Mouse (Mus musculus): Measurements from ENCODE around the gene Ifnar1. TPM values are rescaled to one million over a fixed set of nuclear protein-coding genes. Genes with fewer than 3 reads are reported as not detected.
"Not testable (repeated sequence)": the region's sequence is repeated elsewhere in the genome, so short reads cannot be mapped to it uniquely, and the experiment has no call there.

The Ifnar1 gene
- 10.3 and 15.9 TPM in 2 replicates for polyA plus RNA-seq (2011; ENCODE audit: insufficient read depth, insufficient read length, low replicate concordance, missing spikeins)

DNA sequence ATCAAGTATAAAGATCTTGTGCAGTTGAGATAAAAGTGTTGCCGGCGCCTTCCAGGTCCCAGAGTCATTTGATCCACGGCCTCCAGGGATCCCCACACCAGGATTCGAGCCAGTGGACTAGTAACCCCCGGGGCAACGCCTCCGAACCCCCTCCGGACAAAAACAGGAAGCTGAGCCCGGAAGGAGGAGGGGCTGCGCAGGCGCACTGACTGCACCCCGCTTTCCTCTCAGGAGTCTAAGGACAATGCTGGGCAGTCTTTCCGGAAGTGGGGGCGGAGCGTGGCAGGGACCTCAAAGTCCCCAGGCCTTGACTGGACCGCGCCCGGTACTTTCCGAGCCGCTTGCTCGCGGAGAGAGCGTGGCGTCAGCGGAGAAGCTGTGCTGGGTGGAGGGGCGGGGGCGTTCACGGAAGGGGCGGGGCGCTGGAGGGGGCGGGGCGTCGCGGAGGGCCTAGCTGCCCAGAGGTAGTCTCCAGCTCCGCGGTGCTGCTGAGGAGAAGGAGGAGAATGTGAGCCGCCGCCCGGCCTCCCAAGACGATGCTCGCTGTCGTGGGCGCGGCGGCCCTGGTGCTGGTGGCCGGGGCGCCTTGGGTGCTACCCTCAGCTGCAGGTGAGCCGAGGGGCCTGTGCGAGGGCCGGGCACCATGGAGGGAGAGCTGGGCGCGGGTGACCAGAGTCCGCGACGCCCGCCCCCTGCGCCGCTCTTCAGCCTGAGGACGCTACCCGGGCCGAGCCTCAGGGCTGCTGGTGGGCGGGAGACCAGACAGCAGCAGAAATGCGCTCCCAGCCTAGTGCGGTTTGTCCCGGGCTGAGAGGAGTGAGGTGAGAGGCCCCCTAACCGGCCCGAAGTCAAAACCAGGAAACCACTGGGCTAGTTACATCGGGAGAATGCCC is at the start of gene Ifnar1:
Gene Ifnar1 (plus strand): TSS at position 431 of the 893 bp plus-strand sequence.
- WGBS: under 1% methylated on average over 65 of the region's 68 CpGs
- TF ChIP-seq POLR2A (IDR thresholded peaks at IDR 0.05; ENCODE audit: borderline replicate concordance, control insufficient read depth, low read depth, low read length) (peak; percentile 95), CTCF (IDR thresholded peaks at IDR 0.05; ENCODE audit: control insufficient read depth, insufficient read depth, low read length) (no peak)
- Histone ChIP-seq H3K4me3 (replicated peaks; ENCODE audit: control insufficient read depth, low read depth, low read length) (peak within 1 kb of the TSS; percentile 81), H3K27ac (ENCODE audit: control insufficient read depth, insufficient read depth, low read depth, low read length, poor library complexity) (peak within 1 kb of the TSS; percentile 99), H3K4me1 (ENCODE audit: control insufficient read depth, insufficient read depth, low read length) (peaks cover 5% of the 10 kb centered on the region; the same call in 1 of the 2 replicates)

DNA sequence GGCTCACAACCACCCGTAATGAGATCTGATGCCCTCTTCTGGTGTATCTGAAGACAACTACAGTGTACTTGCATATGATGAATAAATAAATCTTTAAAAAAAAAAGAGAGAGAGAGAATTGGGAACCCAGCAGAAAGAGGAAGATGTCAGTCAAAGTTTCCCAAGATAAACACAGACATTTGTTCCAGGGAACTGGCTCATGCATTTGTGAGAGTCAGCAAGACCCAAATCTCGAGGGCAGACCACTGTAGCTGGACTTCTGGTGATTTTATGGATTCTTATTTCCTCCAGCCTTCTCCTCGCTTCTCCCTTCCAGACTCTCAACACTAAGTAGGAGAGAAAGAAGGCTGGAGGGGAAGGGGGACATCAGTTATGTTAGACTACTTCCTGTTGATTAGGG is 47.0 kb upstream of the Ifnar1 start:
- TF ChIP-seq POLR2A (IDR thresholded peaks at IDR 0.05; ENCODE audit: borderline replicate concordance, control insufficient read depth, low read depth, low read length) (no peak), CTCF (IDR thresholded peaks at IDR 0.05; ENCODE audit: control insufficient read depth, insufficient read depth, low read length) (no peak)
- WGBS: 23% methylated on average over 3 of the region's 3 CpGs
- H3K4me3 ChIP-seq (replicated peaks; ENCODE audit: control insufficient read depth, low read depth, low read length): no peak overlapping the region
- H3K4me1 ChIP-seq (ENCODE audit: control insufficient read depth, insufficient read depth, low read length): peaks cover 7% of the 10 kb centered on the region
- no peak overlapping the region for H3K27ac ChIP-seq (ENCODE audit: control insufficient read depth, insufficient read depth, low read depth, low read length, poor library complexity)

DNA sequence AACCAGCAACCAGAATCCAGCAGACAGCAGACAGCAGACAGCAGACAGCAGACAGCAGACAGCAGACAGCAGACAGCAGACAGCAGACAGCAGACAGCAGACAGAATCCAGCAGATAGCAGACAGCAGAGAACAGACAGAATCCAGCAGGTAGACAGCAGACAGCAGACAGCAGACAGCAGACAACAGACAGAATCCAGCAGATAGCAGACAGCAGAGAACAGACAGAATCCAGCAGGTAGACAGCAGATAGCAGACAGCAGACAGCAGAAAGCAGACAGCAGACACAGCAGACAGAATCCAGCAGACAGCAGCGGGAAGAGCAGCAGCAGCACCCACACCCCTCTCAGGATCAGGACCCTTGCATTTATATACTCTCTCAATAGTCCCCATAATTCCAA is 46.4 kb upstream of the Ifnar1 start:
- H3K4me3 ChIP-seq (replicated peaks; ENCODE audit: control insufficient read depth, low read depth, low read length); H3K27ac ChIP-seq (ENCODE audit: control insufficient read depth, insufficient read depth, low read depth, low read length, poor library complexity); H3K4me1 ChIP-seq (ENCODE audit: control insufficient read depth, insufficient read depth, low read length): not testable (repeated sequence)
- WGBS: 87% methylated on average over 1 of the region's 1 CpGs

DNA sequence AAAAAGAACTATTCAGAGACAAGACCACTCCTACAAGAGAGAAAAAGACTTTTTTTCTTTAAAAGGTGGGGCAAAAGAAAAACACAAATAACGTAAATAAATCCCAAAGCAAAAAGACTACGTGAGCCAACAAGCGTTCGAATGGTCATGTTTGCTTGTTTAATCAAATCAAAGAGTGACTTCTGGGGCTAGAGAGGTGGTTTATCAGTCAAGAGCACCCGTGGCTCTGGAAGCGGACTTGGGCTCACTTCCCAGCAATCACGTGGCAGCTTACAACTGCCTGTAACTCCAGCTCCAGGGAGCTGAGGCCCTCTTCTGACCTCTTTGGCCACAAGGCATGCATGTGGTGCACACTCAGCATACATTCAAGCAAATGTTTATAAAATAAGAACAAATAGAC is 43.7 kb upstream of the Ifnar1 start:
- WGBS: 15% methylated on average over 7 of the region's 7 CpGs
- H3K27ac ChIP-seq (ENCODE audit: control insufficient read depth, insufficient read depth, low read depth, low read length, poor library complexity): peak overlapping the region; percentile 95; the same call in 1 of the 2 replicates
- TF ChIP-seq POLR2A (IDR thresholded peaks at IDR 0.05; ENCODE audit: borderline replicate concordance, control insufficient read depth, low read depth, low read length) (no peak), CTCF (IDR thresholded peaks at IDR 0.05; ENCODE audit: control insufficient read depth, insufficient read depth, low read length) (no peak)
- no peak overlapping the region for H3K4me3 ChIP-seq (replicated peaks; ENCODE audit: control insufficient read depth, low read depth, low read length)
- H3K4me1 ChIP-seq (ENCODE audit: control insufficient read depth, insufficient read depth, low read length): peaks cover 3% of the 10 kb centered on the region

DNA sequence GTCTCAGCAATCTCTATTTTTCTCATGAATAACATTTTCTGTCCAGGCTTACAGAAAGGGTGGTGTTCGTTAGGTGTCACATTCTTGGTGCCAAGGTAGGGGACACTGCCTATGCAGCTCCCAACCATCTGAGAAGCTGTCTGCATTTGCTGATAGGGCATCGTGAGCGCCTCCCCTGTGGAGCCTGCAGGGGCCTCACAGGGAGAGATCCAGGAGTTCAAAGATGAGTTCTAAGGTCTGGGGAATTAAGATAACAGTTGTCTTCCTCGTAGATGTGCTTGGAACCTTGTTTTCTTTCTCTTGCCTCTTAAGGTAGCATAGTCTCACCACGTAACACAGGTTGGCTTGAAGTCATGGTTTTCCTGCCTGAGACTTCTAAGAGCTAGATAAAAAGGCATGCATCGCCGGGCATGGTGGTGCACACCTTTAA is 43.2 kb upstream of the Ifnar1 start:
- peaks cover 3% of the 10 kb centered on the region for H3K4me1 ChIP-seq (ENCODE audit: control insufficient read depth, insufficient read depth, low read length)
- WGBS: 44% methylated on average over 7 of the region's 7 CpGs
- peak overlapping the region; percentile 95 for H3K27ac ChIP-seq (ENCODE audit: control insufficient read depth, insufficient read depth, low read depth, low read length, poor library complexity)
- TF ChIP-seq CTCF (IDR thresholded peaks at IDR 0.05; ENCODE audit: control insufficient read depth, insufficient read depth, low read length) (no peak), POLR2A (IDR thresholded peaks at IDR 0.05; ENCODE audit: borderline replicate concordance, control insufficient read depth, low read depth, low read length) (no peak)
- no peak overlapping the region for H3K4me3 ChIP-seq (replicated peaks; ENCODE audit: control insufficient read depth, low read depth, low read length)

DNA sequence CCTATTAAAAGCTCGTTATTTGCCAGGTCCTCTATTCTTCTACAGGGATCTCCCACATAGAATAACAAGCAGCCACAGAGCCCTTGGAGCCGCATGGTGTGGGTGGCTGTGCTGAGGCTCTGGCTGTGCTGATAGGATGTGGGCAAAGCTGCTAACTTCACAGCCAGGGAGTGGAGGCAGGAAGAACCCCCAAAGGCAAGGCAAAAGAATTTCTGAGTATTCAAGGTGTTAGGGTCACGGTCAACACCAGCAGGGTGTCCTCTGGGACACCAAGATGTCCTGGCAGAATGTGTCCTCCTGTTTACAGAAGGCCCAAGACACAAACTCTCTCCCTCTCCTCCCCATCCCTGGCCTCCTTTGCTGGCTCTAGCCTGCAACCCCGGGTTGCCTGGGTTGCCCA is 42.6 kb upstream of the Ifnar1 start:
- H3K4me3 ChIP-seq (replicated peaks; ENCODE audit: control insufficient read depth, low read depth, low read length): no peak overlapping the region
- 35% methylated on average over 4 of the region's 4 CpGs for WGBS
- peaks cover 8% of the 10 kb centered on the region for H3K4me1 ChIP-seq (ENCODE audit: control insufficient read depth, insufficient read depth, low read length)
- TF ChIP-seq POLR2A (IDR thresholded peaks at IDR 0.05; ENCODE audit: borderline replicate concordance, control insufficient read depth, low read depth, low read length): no peak
- no peak for TF ChIP-seq CTCF (IDR thresholded peaks at IDR 0.05; ENCODE audit: control insufficient read depth, insufficient read depth, low read length)
- peak overlapping the region; percentile 95 for H3K27ac ChIP-seq (ENCODE audit: control insufficient read depth, insufficient read depth, low read depth, low read length, poor library complexity)

DNA sequence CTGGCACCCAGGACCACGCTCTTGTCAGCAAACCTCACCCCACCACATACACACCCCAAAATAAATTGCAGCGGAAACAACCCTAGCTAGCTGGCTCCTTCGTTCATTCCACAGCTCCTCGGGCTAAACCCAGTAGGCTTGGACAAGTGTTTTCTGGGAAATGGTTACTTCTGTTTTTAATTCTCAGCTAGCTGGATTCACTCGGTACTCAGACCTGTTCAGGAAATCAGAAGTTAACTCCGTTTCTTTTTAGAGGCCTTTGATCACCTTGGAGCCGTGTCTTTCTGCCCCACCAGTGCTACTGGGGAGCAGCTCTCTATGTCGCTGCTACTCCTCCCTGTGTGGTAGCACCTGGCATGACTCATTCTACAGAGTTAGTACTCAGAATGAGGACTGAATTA is 41.8 kb upstream of the Ifnar1 start:
- Histone ChIP-seq H3K27ac (ENCODE audit: control insufficient read depth, insufficient read depth, low read depth, low read length, poor library complexity) (peak overlapping the region; percentile 95), H3K4me3 (replicated peaks; ENCODE audit: control insufficient read depth, low read depth, low read length) (no peak overlapping the region), H3K4me1 (ENCODE audit: control insufficient read depth, insufficient read depth, low read length) (peaks cover 12% of the 10 kb centered on the region)
- TF ChIP-seq POLR2A (IDR thresholded peaks at IDR 0.05; ENCODE audit: borderline replicate concordance, control insufficient read depth, low read depth, low read length) (no peak), CTCF (IDR thresholded peaks at IDR 0.05; ENCODE audit: control insufficient read depth, insufficient read depth, low read length) (no peak)
- 41% methylated on average over 8 of the region's 8 CpGs for WGBS

DNA sequence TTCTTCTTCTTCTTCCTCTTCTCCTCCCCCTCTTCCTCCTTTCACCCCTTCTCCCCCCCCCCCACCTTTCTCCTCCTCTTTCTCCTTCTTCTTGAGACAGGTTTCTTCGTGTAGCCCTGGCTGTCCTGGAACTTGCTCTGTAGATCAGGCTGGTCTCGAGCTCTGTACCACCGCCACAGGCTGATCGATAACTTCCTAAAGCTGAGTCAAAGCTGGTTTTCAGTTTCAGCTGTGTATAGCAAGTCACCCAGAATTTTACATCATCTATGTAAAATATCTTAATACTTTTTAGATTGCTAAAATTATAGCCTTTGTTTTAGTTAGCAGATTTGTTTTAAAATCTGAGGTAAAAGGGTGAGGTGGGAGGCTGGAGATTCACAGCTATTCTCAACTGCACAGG is 40.2 kb upstream of the Ifnar1 start:
- Histone ChIP-seq H3K27ac (ENCODE audit: control insufficient read depth, insufficient read depth, low read depth, low read length, poor library complexity) (no peak overlapping the region), H3K4me3 (replicated peaks; ENCODE audit: control insufficient read depth, low read depth, low read length) (no peak overlapping the region), H3K4me1 (ENCODE audit: control insufficient read depth, insufficient read depth, low read length) (peaks cover 12% of the 10 kb centered on the region)
- WGBS: 58% methylated on average over 4 of the region's 4 CpGs
- no peak for TF ChIP-seq POLR2A (IDR thresholded peaks at IDR 0.05; ENCODE audit: borderline replicate concordance, control insufficient read depth, low read depth, low read length)
- no peak for TF ChIP-seq CTCF (IDR thresholded peaks at IDR 0.05; ENCODE audit: control insufficient read depth, insufficient read depth, low read length)

Measured in bone marrow, adult 2 months (tissue).